Mouse (Mus musculus) kidney, adult 18-20 months (tissue): ENCODE measurements around the gene Mtf2.
"Not testable (repeated sequence)": the region's sequence is repeated elsewhere in the genome, so short reads cannot be mapped to it uniquely, and the experiment has no call there.

Experiments
- DNase-seq: peaks from one replicate; pipeline ENCODE4 v3.0.0; 2021

Gene Mtf2

GRCm38 (mm10) chr5:108085440-108085839 is 20.0 kb downstream of the Mtf2 start:
- no peak for DNase-seq

- not testable (repeated sequence) for DNase-seq
Measured at GRCm38 (mm10) chr5:108092731-108093130, 27.3 kb downstream of the Mtf2 start.

GRCm38 (mm10) chr5:108097676-108098075 is 32.2 kb downstream of the Mtf2 start:
- DNase-seq: no peak

- DNase-seq: no peak
Measured at GRCm38 (mm10) chr5:108100196-108100595, 34.7 kb downstream of the Mtf2 start.

- DNase-seq: no peak
Measured at GRCm38 (mm10) chr5:108104306-108104705, 38.8 kb downstream of the Mtf2 start.

GRCm38 (mm10) chr5:108109346-108109745 is 43.9 kb downstream of the Mtf2 start:
- DNase-seq: no peak

GRCm38 (mm10) chr5:108117693-108118092 is 52.2 kb downstream of the Mtf2 start:
- no peak for DNase-seq

- no peak for DNase-seq
Measured at GRCm38 (mm10) chr5:108120221-108120900, 54.9 kb downstream of the Mtf2 start.

- DNase-seq: no peak
Measured at GRCm38 (mm10) chr5:108131849-108132440, 66.5 kb downstream of the Mtf2 start.

- peak; percentile 96 for DNase-seq
Measured at GRCm38 (mm10) chr5:108132441-108133243, 67.2 kb downstream of the Mtf2 start, which contains the start of the genes Tmed5 and Ccdc18. Gene Tmed5 (minus strand): TSS chr5:108132620. Gene Ccdc18 (plus strand): TSS chr5:108132875.

- DNase-seq: no peak
Measured at GRCm38 (mm10) chr5:108152592-108152991, 87.1 kb downstream of the Mtf2 start.
